Mouse (Mus musculus) bone marrow, adult 2 months (tissue): ENCODE results near the gene Nmur1.

Experiments
- CTCF ChIP-seq: fragments of 200-500 bp; IDR thresholded peaks from 2 replicates; pipeline ENCODE4 v1.5.1; 2011; ENCODE audit warnings: low read length, control low read depth; ENCODE audit not compliant: control insufficient read depth, insufficient read depth
- POLR2A ChIP-seq: fragments of 200-500 bp; IDR thresholded peaks from 2 replicates; pipeline ENCODE4 v1.6.1; 2011; ENCODE audit warnings: low read depth, mild to moderate bottlenecking, control low read depth, low read length, borderline replicate concordance; ENCODE audit not compliant: control insufficient read depth

DNA sequence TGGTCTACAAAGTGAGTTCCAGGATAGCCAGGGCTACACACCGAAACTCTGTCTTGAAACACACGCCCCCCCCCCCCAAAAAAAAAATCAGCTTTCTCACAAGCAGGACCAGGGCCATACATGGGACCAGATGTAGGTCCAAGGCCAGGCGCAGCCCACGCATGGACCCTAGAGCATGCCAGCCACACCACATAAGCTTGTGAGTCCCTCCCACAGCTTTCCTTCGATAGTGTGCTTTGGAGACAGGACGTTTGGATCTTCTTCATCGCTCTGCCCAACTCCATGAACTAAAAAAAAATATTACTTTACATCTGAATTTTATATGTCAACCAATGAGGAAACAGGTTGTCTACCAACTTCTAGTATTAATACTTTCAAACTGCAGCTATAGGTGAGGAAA is 7.3 kb upstream of the Nmur1 start:
- TF ChIP-seq POLR2A (no peak), CTCF (no peak)
